Mouse (Mus musculus): Measurements from ENCODE around the gene Mtfp1.

DNA sequence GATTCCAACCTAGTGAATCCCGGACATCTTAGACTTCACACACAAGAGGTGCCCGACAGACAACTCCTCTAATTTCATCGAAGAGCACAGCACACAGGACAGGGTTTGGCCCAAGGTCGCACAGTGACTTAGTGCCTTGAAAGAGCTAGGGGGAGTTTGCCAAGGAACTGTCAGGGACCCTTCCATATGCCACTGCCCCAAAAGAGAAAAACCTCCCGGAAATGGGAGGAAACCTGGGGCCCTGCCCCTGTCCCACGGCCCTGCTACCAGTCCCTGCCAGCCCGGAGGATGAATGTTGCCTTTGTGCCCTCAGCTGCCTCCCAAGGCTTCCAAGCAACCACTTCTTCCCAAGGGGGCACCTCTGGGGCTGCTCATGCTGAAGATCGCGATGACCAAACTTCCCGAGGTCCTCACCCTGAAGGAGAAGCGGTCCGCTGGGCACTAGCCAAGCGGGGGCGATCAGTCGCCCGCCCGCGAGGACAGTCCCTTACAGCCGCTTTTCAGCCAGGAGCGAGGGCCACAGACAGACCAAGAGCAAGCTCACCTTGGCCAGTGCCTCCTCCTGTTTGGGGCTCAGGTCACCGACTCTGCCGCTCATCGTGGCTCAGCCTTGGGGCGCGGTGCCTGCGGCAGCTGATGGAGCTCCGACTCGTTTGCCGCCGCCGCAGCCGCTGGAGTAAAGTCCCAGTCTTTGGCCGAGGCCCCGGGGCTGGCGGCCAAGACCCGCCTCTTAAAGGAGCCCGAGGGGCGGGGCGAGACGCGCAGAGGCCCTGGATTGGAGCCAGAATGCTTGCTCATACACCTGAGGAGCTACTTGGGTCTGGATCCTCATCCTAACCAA is 23.1 kb upstream of the Mtfp1 start:
- TF ChIP-seq GATA1 (IDR thresholded peaks at IDR 0.05; ENCODE audit: low read length) (no peak), TAL1 (IDR thresholded peaks at IDR 0.05; ENCODE audit: low read length) (no peak)

Measured in erythroblast, embryonic 14.5 days (primary cell).